Mouse (Mus musculus) B cell, adult (primary cell): ENCODE data around the gene Samd8. TPM values are rescaled to one million over a fixed set of nuclear protein-coding genes. Genes with fewer than 3 reads are reported as not detected.

Source experiments
- total RNA-seq: library from RNA; stranded (reverse); gene quantifications from 4 replicates; pipeline ENCODE4 v1.2.4, GENCODE M21; 2023; ENCODE audit not compliant: inconsistent age

Samd8 gene
- 23.7 to 33.2 TPM (median 26.5 TPM) in 4 replicates for total RNA-seq

DNA sequence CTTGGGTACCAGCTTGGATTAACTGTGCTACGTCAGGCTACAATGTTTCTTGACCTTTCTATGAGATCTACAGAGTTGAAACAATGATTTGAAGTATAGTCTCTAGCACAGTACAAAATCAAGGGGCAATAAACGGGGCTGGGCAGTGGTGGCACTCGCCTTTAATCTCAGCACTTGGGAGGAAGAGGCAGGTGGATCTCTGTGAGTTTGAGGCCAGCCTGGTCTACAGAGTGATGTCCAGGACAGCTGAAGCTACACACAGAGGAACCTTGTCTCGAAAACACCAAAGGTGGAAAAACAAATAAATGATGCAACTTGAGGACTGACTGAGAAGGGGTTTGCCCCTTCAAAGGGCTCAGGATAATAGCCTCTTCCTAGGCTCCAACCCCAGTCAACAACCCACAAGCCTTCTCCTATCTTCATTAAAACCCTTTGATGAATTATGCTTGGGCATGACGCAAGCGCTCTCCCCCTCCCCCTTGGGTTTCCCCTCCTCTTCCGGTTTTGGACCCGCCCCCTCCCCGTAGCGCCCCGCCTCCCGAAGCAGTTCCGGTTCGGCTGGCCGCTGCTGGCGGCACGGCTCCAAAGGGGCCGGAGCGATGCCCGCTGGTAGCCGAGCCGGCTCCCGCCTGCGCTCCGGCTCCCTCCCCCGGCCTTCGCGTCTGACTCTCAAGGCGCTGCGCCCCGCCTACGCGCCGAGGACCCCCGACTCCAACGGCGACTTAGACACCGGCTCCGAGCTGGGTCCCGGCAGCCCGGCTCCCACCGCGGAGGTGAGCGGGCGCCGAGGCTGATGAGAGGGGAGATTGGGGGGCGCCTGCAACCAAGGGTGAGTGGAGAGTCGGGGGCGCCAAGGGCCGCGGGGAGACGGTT is at the start of gene Samd8:
Samd8 (plus strand) TSS at position 524 of the 873 bp plus-strand sequence.

DNA sequence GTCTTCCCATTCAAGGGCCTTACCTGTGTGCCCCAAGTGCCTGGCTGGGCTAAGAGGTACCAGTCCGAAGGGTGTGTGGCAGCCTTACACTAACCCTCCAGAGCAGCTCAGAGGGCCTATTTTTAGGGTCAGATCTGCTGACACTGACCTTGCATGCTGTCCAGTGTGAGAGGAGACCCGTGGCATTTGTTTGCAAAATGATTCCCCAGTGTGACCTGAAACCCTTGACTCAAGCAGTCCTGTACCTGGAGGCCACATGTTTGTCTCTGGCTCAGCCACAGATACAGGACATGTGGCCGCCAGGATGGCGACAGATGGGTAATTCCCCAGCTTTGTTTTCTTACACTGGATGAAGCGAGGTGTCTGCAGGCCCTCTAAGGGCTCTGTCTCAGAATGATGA is 35.8 kb upstream of the Samd8 start, which contains the start of gene Dupd1:
Dupd1 (minus strand) TSS at position 91 of the 400 bp plus-strand sequence.

DNA sequence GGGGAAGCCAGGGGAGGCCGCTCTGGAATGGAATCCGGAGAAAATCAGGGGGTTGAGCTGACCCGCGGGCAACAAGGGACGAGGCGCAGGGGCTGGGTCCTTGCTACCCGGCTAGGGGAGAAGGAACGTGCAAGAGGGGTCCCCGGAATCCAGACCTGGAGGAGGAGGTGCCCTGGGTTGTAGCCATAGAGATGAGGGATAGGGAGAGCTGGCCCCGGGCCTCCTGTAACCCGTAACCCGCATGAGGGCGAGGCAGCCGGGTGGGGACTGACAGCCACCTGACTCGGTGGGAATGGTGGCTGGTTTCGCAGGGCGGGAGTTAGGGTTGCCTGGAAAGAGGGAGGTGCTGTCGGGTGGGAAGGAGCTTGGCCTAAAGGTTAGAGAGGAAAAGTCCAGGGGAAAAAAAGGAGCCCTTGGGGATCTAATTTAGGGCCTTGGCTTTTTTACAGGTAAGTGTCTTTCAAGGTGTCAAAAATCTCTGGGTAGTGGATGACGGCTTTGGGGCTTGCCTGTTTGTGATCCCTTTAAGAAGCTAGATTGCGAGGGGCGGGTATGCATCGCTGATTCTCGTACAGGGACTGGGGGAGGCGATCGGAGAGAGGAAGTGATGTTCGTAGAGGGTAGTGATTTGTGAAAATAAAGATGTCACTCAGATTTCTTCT is 681 bp downstream of the Samd8 start, which contains the start of gene Dusp13:
Dusp13 (minus strand) TSS at position 301 of the 662 bp plus-strand sequence.

DNA sequence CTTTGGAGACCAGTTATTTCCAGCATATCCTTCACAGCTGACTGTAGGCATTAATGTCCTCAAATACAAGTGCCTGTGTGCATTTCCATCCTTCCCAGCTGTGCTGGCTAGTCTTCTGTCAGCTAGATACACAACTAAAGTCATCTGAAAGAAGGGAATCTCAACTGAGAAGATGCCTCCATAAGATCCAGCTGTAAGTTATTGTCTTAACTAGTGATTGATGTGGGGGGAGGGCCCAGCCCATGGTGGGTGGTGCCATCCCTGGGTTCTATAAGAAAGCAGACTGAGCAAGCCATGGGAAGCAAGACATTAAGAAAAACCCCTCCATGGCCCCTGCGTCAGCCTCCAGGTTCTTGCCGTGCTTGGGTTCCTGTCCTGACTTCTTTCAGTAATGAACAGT is 74.6 kb downstream of the Samd8 start, which contains the start of gene Vdac2:
Vdac2 (plus strand) TSS at position 301 of the 400 bp plus-strand sequence.

Other genes with a start within 250 kb of the Samd8 start
- gene Dupd1, start 36.0 kb upstream of the Samd8 start, total RNA-seq: not detected in 4 replicates
- not detected in 4 replicates for gene Dusp13, start 650 bp downstream of the Samd8 start, total RNA-seq
- gene Vdac2, start 74.7 kb downstream of the Samd8 start, total RNA-seq: 121 to 138 TPM (median 132 TPM) in 4 replicates
- 8.4 to 12.6 TPM (median 10.6 TPM) in 4 replicates for gene Comtd1, start 98.4 kb downstream of the Samd8 start, total RNA-seq
- gene Zfp503, start 239.1 kb downstream of the Samd8 start, total RNA-seq: 0.57 to 0.86 TPM (median 0.62 TPM) in 4 replicates